Mouse (Mus musculus) ES-E14 (cell line): ENCODE results near the gene Rfc2.

ENCODE experiments used
- CHD2 ChIP-seq: IDR thresholded peaks from 2 replicates; pipeline ENCODE4 v1.6.1; 2014; ENCODE audit warnings: mild to moderate bottlenecking, low read depth, low read length, inconsistent platforms
- MAFK ChIP-seq: IDR thresholded peaks from 2 replicates; pipeline ENCODE4 v1.6.1; 2014; ENCODE audit warnings: mild to moderate bottlenecking, low read depth, low read length, inconsistent platforms; ENCODE audit not compliant: insufficient read depth

DNA sequence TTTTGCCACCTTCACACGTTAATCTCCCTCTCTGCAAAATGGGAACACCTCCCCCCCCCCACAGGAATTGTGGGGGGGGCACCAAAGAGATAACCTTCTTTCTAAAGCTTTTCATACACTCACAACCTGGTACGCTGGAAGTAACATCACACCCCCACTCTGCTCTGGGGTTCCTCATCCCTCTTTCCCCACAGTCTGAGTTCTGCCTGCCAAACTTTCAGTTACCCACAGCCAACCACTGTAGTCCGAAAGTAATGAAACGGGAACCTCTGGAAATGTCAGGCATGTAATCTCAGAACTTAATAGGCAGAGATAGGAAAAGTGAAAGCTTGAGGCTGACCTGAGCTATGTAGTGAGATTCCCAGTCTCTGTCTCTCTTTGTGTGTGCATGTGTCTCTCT lies 13.7 kb upstream of the Rfc2 start:
- TF ChIP-seq MAFK (no peak), CHD2 (no peak)
